Mouse (Mus musculus) heart, embryonic 15.5 days (tissue): ENCODE data around the gene Kxd1. TPM values are rescaled to one million over a fixed set of nuclear protein-coding genes. Genes with fewer than 3 reads are reported as not detected.

ENCODE experiments used
- ATAC-seq: fragments of 200-750 bp; cut with Nextera tagmentation; replicated peaks from 2 replicates; pipeline ENCODE4 v1.8.0; 2017; ENCODE audit warnings: low read depth, moderate TSS enrichment; ENCODE audit not compliant: insufficient number of reproducible peaks, insufficient read depth, low FRiP score
- H3K27ac ChIP-seq: fragments of 300-500 bp; sonication (generic); 2 replicates; pipeline ENCODE4 v1.5.1; 2015; ENCODE audit warnings: mild to moderate bottlenecking, inconsistent platforms
- H3K27me3 ChIP-seq: fragments of 300-500 bp; sonication (generic); 2 replicates; pipeline ENCODE4 v1.6.1; 2015; ENCODE audit warnings: inconsistent platforms
- H3K36me3 ChIP-seq: fragments of 300-500 bp; sonication (generic); 2 replicates; pipeline ENCODE4 v1.6.1; 2015; ENCODE audit warnings: mild to moderate bottlenecking, inconsistent platforms
- H3K4me1 ChIP-seq: fragments of 300-500 bp; sonication (generic); replicated peaks from 2 replicates; pipeline ENCODE4 v1.6.1; 2015; ENCODE audit warnings: inconsistent platforms
- H3K4me2 ChIP-seq: fragments of 300-500 bp; sonication (generic); 2 replicates; pipeline ENCODE4 v1.6.1; 2015; ENCODE audit warnings: inconsistent platforms, mild to moderate bottlenecking, moderate library complexity
- H3K4me3 ChIP-seq: fragments of 300-500 bp; sonication (generic); 2 replicates; pipeline ENCODE4 v1.5.1; 2015; ENCODE audit warnings: mild to moderate bottlenecking, inconsistent platforms
- H3K9ac ChIP-seq: fragments of 300-500 bp; sonication (generic); 2 replicates; pipeline ENCODE4 v1.6.1; 2015; ENCODE audit warnings: mild to moderate bottlenecking, inconsistent platforms
- H3K9me3 ChIP-seq: fragments of 300-500 bp; sonication (generic); replicated peaks from 2 replicates; pipeline ENCODE4 v1.6.1; 2016; ENCODE audit warnings: inconsistent platforms
- WGBS: fragments of 180-500 bp; shearing (Covaris S2); methylation state at CpG from one replicate; pipeline ENCODE4 v1.1.7; 2015; ENCODE audit warnings: mixed read lengths; 5-methylcytosine and 5-hydroxymethylcytosine counted together
- polyA plus RNA-seq: library from polyadenylated mRNA; unstranded; fragments of >200 nt; fragmentation: Nextera tagmentation; extraction: Ambion mirVana; gene quantifications from 2 replicates; pipeline ENCODE4 v1.2.1, GENCODE M21; 2015

The Kxd1 gene
- polyA plus RNA-seq, 1 experiment from 2014 or later, result 64.5 TPM

DNA sequence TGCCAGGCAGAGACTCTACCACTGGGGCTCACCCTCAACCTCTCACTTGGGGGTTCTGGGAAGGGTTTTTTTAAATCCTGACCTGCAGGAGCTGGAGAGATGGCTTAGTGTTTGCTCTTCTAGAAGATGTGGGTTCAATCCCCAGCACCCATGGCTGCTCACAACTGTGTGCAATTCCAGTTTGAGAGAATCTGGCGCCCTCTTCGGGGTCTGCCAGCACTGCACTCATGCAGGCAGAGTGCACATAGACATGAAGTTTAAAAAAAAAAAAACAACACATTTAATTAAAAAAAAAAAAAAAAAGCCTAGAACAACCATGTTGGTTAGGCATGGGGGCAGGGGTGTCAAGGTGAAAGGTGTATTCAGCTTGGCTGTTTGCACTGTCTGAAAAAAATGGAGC lies 2.6 kb upstream of the Kxd1 start:
- Histone ChIP-seq H3K9ac (no peak overlapping the region), H3K27me3 (no peaks in the 10 kb centered on the region), H3K4me2 (no peak overlapping the region), H3K4me3 (no peak overlapping the region), H3K4me1 (peaks cover 16% of the 10 kb centered on the region), H3K36me3 (peaks cover 50% of the 10 kb centered on the region), H3K27ac (no peak overlapping the region), H3K9me3 (no peaks in the 10 kb centered on the region)
- ATAC-seq, result no peak
- 90% methylated on average over 2 of the region's 2 CpGs for WGBS

DNA sequence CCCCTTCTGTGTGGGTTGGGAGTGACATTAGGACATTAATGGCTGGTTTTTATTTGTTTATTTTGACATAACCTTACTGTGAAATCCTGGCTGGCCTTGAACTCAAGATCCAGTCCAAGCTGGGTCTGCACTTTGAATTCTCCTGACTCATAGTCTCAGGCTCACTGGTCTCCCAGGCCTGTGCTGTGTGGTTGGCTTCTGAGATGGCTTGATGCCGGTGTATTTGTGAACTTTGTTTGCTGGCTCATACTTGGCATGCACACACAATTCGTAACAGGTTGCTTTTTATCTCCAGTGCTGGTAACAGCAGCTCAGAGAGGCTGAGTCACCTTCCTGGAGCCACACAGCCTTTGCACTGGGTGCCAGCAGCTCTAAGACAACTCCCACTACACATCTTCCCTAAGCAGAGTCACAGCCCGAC lies 2.0 kb upstream of the Kxd1 start:
- H3K27ac ChIP-seq, result no peak overlapping the region
- H3K27me3 ChIP-seq, result no peaks in the 10 kb centered on the region
- H3K4me2 ChIP-seq, result no peak overlapping the region
- H3K9ac ChIP-seq, result no peak overlapping the region
- 89% methylated on average over 3 of the region's 3 CpGs for WGBS
- peaks cover 16% of the 10 kb centered on the region for H3K4me1 ChIP-seq
- peaks cover 50% of the 10 kb centered on the region for H3K36me3 ChIP-seq
- ATAC-seq, result no peak
- H3K9me3 ChIP-seq, result no peaks in the 10 kb centered on the region
- H3K4me3 ChIP-seq, result no peak overlapping the region

GRCm38 (mm10) chr8:70529299-70529698 lies 1.5 kb upstream of the Kxd1 start:
- ATAC-seq, result no peak
- H3K9ac ChIP-seq, result 0 out of 2 replicates have a peak overlapping the region, but pooled peaks have one; percentile 14
- peaks cover 46% of the 10 kb centered on the region for H3K36me3 ChIP-seq
- peaks cover 16% of the 10 kb centered on the region for H3K4me1 ChIP-seq
- no peaks in the 10 kb centered on the region for H3K9me3 ChIP-seq
- 0 out of 2 replicates have a peak overlapping the region, but pooled peaks have one; percentile 10 for H3K4me3 ChIP-seq
- WGBS, result 68% methylated on average over 5 of the region's 5 CpGs
- H3K27me3 ChIP-seq, result no peaks in the 10 kb centered on the region
- peak overlapping the region; percentile 8; the same call in 1 of the 2 replicates for H3K4me2 ChIP-seq
- no peak overlapping the region for H3K27ac ChIP-seq

DNA sequence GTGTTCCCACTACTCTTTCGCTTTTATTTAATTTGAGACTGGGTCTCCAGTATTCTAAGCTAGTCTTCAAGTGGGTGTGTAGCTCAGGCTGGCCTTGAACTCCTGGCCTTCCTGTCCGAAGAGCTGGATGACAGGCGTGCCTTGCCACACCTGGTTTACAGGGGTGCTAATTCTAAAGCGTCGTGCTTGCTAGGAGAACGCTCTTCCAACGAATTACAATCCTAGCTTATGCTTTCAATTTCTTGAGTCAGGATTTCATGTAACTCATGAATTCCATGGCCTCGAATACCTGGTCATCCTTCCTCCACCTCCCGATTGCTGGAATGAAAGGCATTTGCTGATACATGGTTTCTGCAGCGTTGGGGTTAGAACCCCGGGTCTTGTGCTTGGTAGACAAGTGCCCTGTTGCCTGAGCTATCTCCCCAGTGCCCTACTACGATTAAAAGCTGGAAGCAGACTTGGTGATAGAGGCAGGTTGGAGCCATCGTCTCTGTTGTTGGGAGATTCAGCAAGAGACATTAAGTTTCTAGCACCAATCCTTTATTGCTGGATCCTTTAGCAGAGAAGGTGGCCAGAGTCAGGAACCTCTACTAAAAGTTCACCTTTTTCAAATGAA lies 534 bp upstream of the Kxd1 start:
- Histone ChIP-seq H3K4me2 (peak overlapping the region; percentile 76), H3K4me3 (peak overlapping the region; percentile 82), H3K27ac (peak overlapping the region; percentile 87), H3K9me3 (no peaks in the 10 kb centered on the region), H3K4me1 (peaks cover 19% of the 10 kb centered on the region), H3K27me3 (no peaks in the 10 kb centered on the region), H3K9ac (peak overlapping the region; percentile 94), H3K36me3 (peaks cover 36% of the 10 kb centered on the region)
- no peak for ATAC-seq
- WGBS, result 20% methylated on average over 13 of the region's 13 CpGs

DNA sequence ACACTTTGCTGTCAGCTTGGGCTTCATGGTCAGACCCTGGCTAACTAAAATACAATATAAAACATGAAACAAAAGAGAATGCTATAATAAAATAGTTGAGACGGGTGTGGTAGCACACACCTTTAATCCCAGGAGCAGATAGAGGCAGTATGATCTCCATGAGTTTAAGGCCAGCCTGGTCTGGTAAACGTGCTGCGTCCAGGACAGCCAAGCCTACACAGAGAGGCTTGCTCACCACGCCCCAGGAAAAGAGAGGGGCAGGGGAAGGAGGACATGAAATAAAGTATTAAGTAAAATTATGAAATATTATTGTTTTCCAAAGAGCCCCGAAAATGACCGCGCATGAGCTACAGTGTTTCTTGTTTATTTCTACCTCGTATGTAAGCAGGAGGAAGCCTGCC lies 645 bp downstream of the Kxd1 start:
- peak overlapping the region; percentile 94 for H3K9ac ChIP-seq
- H3K4me1 ChIP-seq, result peaks cover 24% of the 10 kb centered on the region
- H3K9me3 ChIP-seq, result no peaks in the 10 kb centered on the region
- H3K36me3 ChIP-seq, result peaks cover 24% of the 10 kb centered on the region
- no peaks in the 10 kb centered on the region for H3K27me3 ChIP-seq
- H3K4me3 ChIP-seq, result peak overlapping the region; percentile 82
- H3K27ac ChIP-seq, result peak overlapping the region; percentile 87
- 1% methylated on average over 8 of the region's 8 CpGs for WGBS
- no peak for ATAC-seq
- peak overlapping the region; percentile 76 for H3K4me2 ChIP-seq

GRCm38 (mm10) chr8:70522592-70523403 lies 5.0 kb downstream of the Kxd1 start:
- Histone ChIP-seq H3K9me3 (no peaks in the 10 kb centered on the region), H3K9ac (peak overlapping the region; percentile 75), H3K27me3 (no peaks in the 10 kb centered on the region), H3K27ac (peak overlapping the region; percentile 85), H3K36me3 (peaks cover 14% of the 10 kb centered on the region; the same call in 1 of the 2 replicates), H3K4me3 (peak overlapping the region; percentile 76), H3K4me2 (peak overlapping the region; percentile 64), H3K4me1 (peaks cover 16% of the 10 kb centered on the region)
- under 1% methylated on average over 51 of the region's 51 CpGs for WGBS
- peak; percentile 82 for ATAC-seq

DNA sequence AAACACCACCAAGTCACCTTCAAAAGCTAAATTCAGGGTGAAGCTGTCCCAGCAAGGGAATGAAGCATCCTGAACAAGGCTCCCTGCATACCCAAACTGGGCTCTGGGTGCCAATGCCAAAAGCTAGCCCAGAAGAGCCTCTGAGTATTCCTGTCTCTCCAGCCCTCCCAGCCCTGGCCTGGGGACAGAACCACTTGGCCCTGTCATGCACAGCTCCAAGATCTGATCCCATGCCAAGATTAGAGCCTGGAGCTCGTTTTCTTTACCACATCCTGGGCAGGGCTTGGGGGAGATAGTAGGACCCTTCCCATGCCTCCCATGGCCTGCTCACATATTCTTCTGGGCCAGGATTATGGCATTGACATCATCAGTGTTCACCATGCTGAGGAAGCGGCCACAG lies 8.2 kb downstream of the Kxd1 start:
- no peaks in the 10 kb centered on the region for H3K27me3 ChIP-seq
- WGBS, result 52% methylated on average over 2 of the region's 2 CpGs
- H3K4me3 ChIP-seq, result no peak overlapping the region
- H3K4me2 ChIP-seq, result no peak overlapping the region
- H3K9me3 ChIP-seq, result no peaks in the 10 kb centered on the region
- peaks cover 13% of the 10 kb centered on the region for H3K4me1 ChIP-seq
- no peak overlapping the region for H3K27ac ChIP-seq
- no peak overlapping the region for H3K9ac ChIP-seq
- peaks cover 23% of the 10 kb centered on the region for H3K36me3 ChIP-seq
- ATAC-seq, result no peak

GRCm38 (mm10) chr8:70519043-70519442 lies 8.7 kb downstream of the Kxd1 start:
- H3K4me3 ChIP-seq, result no peak overlapping the region
- H3K9me3 ChIP-seq, result no peaks in the 10 kb centered on the region
- peaks cover 15% of the 10 kb centered on the region for H3K4me1 ChIP-seq
- no peak overlapping the region for H3K9ac ChIP-seq
- H3K27ac ChIP-seq, result no peak overlapping the region
- no peak overlapping the region for H3K4me2 ChIP-seq
- H3K27me3 ChIP-seq, result no peaks in the 10 kb centered on the region
- 88% methylated on average over 6 of the region's 6 CpGs for WGBS
- H3K36me3 ChIP-seq, result peaks cover 28% of the 10 kb centered on the region
- no peak for ATAC-seq

DNA sequence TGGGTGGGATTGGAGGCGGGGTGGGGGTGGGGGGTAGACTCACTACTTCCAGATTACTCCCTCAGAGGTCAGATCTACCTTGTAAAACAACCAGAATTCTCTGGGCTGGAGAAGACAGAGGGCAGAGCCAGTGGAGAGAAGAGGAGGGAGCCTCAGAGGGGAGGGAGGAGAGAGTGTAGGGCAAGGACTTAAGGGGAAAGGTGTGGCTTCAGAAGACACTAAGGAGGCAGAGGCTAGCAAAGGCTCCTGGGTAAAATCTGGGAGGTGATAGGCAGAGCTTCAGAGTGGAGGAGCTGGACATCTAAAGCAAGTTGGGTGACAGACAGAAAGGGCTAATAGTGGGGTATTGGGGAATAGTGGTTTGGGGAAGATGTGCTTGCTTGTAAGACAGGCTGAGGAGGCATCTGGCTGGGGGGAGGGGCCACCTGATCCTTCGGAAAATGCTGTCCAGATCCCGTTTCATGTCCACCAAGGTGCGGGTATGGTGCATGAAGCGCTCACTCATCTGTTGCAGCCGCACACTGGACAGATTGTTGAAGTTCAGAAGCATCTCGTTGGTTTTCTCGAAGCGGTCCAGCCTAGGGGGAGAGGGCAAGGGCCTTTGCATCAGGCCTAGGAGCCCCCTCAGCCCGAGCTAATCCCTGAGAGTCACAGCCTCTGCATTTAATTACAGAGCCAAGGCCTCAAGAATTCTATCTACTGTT lies 9.7 kb downstream of the Kxd1 start:
- no peak overlapping the region for H3K4me3 ChIP-seq
- WGBS, result 74% methylated on average over 10 of the region's 10 CpGs
- no peak overlapping the region for H3K9ac ChIP-seq
- ATAC-seq, result no peak
- H3K4me1 ChIP-seq, result peaks cover 18% of the 10 kb centered on the region
- peaks cover 30% of the 10 kb centered on the region for H3K36me3 ChIP-seq
- no peaks in the 10 kb centered on the region for H3K9me3 ChIP-seq
- no peaks in the 10 kb centered on the region for H3K27me3 ChIP-seq
- H3K4me2 ChIP-seq, result no peak overlapping the region
- no peak overlapping the region for H3K27ac ChIP-seq

DNA sequence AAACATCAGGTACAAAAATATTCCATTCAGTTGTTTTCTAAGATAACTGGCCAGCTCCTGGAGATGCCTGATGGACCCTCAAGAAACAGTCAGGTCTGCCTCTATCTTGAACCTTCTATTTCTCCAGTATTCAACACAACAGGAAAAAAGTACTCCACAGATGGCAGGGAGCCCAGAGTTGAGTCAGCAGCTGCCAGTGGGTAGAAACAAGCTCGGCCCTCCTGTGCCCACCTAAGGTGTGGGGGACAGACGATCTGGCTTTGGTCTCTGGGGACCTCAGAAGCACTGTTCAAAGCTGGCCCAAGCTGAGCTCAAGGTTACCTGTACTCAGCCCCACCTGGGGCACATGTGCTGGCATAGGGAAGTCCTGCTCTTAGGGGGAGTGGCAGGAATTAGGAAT lies 14.3 kb downstream of the Kxd1 start:
- peaks cover 36% of the 10 kb centered on the region for H3K4me1 ChIP-seq
- H3K4me3 ChIP-seq, result no peak overlapping the region
- H3K4me2 ChIP-seq, result no peak overlapping the region
- H3K9me3 ChIP-seq, result no peaks in the 10 kb centered on the region
- H3K27me3 ChIP-seq, result no peaks in the 10 kb centered on the region
- H3K9ac ChIP-seq, result no peak overlapping the region
- peaks cover 25% of the 10 kb centered on the region for H3K36me3 ChIP-seq
- ATAC-seq, result no peak
- H3K27ac ChIP-seq, result no peak overlapping the region
- 34% methylated on average over 2 of the region's 2 CpGs for WGBS

- no peak for ATAC-seq
- H3K4me1 ChIP-seq, result peaks cover 37% of the 10 kb centered on the region
- H3K27ac ChIP-seq, result 0 out of 2 replicates have a peak overlapping the region, but pooled peaks have one; percentile 6
- no peak overlapping the region for H3K9ac ChIP-seq
- peaks cover 29% of the 10 kb centered on the region for H3K36me3 ChIP-seq
- 88% methylated on average over 11 of the region's 11 CpGs for WGBS
- no peak overlapping the region for H3K4me2 ChIP-seq
- H3K27me3 ChIP-seq, result no peaks in the 10 kb centered on the region
- no peaks in the 10 kb centered on the region for H3K9me3 ChIP-seq
- no peak overlapping the region for H3K4me3 ChIP-seq
Measured at GRCm38 (mm10) chr8:70512253-70512903, 15.4 kb downstream of the Kxd1 start.
